Mouse (Mus musculus) lung, postnatal 0 days (tissue): ENCODE measurements around the gene Cdyl. TPM values are rescaled to one million over a fixed set of nuclear protein-coding genes. Genes with fewer than 3 reads are reported as not detected.
A peak's percentile ranks its signal among the peaks of the same experiment; 100 is the strongest.

Source experiments
- ATAC-seq: fragments of 200-750 bp; cut with Nextera tagmentation; 2 replicates; pipeline ENCODE4 v1.8.0; 2017; ENCODE audit warnings: moderate library complexity
- DNase-seq: peaks from one replicate; pipeline ENCODE4 v3.0.0-alpha.2; 2016; ENCODE audit warnings: low spot score
- H3K27ac ChIP-seq: fragments of 300-500 bp; sonication (generic); 2 replicates; pipeline ENCODE4 v1.5.1; 2014; ENCODE audit warnings: antibody characterized with exemption, mild to moderate bottlenecking, low read length, mixed read lengths
- H3K27me3 ChIP-seq: fragments of 300-500 bp; sonication (generic); replicated peaks from 2 replicates; pipeline ENCODE4 v1.6.1; 2014; ENCODE audit warnings: low read length, mixed read lengths; ENCODE audit not compliant: insufficient read depth
- H3K36me3 ChIP-seq: fragments of 300-500 bp; sonication (generic); 2 replicates; pipeline ENCODE4 v1.6.1; 2014; ENCODE audit warnings: low read length, mixed read lengths; ENCODE audit not compliant: insufficient read depth
- H3K4me1 ChIP-seq: fragments of 300-500 bp; sonication (generic); 2 replicates; pipeline ENCODE4 v1.6.1; 2014; ENCODE audit warnings: antibody characterized with exemption, low read depth, low read length, mixed read lengths; ENCODE audit not compliant: insufficient read depth
- H3K4me2 ChIP-seq: fragments of 300-500 bp; sonication (generic); replicated peaks from 2 replicates; pipeline ENCODE4 v1.6.1; 2014; ENCODE audit warnings: low read depth, mild to moderate bottlenecking, low read length, moderate library complexity, mixed read lengths
- H3K4me3 ChIP-seq: fragments of 300-500 bp; sonication (generic); 2 replicates; pipeline ENCODE4 v1.5.1; 2014; ENCODE audit warnings: low read depth, low read length
- H3K9ac ChIP-seq: fragments of 300-500 bp; sonication (generic); replicated peaks from 2 replicates; pipeline ENCODE4 v1.6.1; 2014; ENCODE audit warnings: low read depth, mild to moderate bottlenecking
- H3K9me3 ChIP-seq: fragments of 300-500 bp; sonication (generic); 2 replicates; pipeline ENCODE4 v1.6.1; 2016; ENCODE audit warnings: low read length, mixed read lengths
- CTCF ChIP-seq: IDR thresholded peaks from 2 replicates; pipeline ENCODE4 v1.5.1; 2016; ENCODE audit warnings: antibody characterized with exemption, mild to moderate bottlenecking
- EP300 ChIP-seq: IDR thresholded peaks from 2 replicates; pipeline ENCODE4 v1.6.1; 2016; ENCODE audit warnings: antibody characterized with exemption, mild to moderate bottlenecking, control low read depth
- WGBS: fragments of 180-500 bp; shearing (Covaris S2); extraction: QIAGEN DNeasy Blood & Tissue Kit; methylation state at CpG from one replicate; pipeline ENCODE4 v1.1.7; 2014; 5-methylcytosine and 5-hydroxymethylcytosine counted together
- polyA plus RNA-seq: library from polyadenylated mRNA; unstranded; fragments of >200 nt; fragmentation: Nextera tagmentation; extraction: Ambion mirVana; gene quantifications from 2 replicates; pipeline ENCODE4 v1.2.1, GENCODE M21; 2015

Gene Cdyl
- polyA plus RNA-seq, 1 experiment from 2014 or later, result 9.4 TPM

- H3K27me3 ChIP-seq, result no peaks in the 10 kb centered on the region
- ATAC-seq (peak; percentile 100), DNase-seq (peak; percentile 98)
- no peaks in the 10 kb centered on the region for H3K36me3 ChIP-seq
- H3K4me1 ChIP-seq, result no peaks in the 10 kb centered on the region
- no peaks in the 10 kb centered on the region for H3K9me3 ChIP-seq
- no peak within 1 kb of the TSS for H3K27ac ChIP-seq
- H3K9ac ChIP-seq, result peak within 1 kb of the TSS; percentile 35; the same call in 1 of the 2 replicates
- H3K4me3 ChIP-seq, result peak within 1 kb of the TSS; percentile 55
- WGBS, result 0% methylated on average over 35 of the region's 35 CpGs
- peak within 1 kb of the TSS; percentile 73 for H3K4me2 ChIP-seq
- no peak for TF ChIP-seq CTCF
- no peak for TF ChIP-seq EP300
Measured at GRCm38 (mm10) chr13:35905879-35906481, 246.3 kb downstream of the Cdyl start, which contains the start of gene Rpp40. TSS of gene Rpp40 (minus strand) at chr13:35906359.

- ATAC-seq, result no peak
- no peak overlapping the region for H3K27ac ChIP-seq
- H3K9me3 ChIP-seq, result no peaks in the 10 kb centered on the region
- no peaks in the 10 kb centered on the region for H3K27me3 ChIP-seq
- DNase-seq, result no peak
- TF ChIP-seq EP300 (no peak), CTCF (no peak)
- H3K4me1 ChIP-seq, result no peaks in the 10 kb centered on the region
- no peaks in the 10 kb centered on the region for H3K36me3 ChIP-seq
- H3K9ac ChIP-seq, result no peak overlapping the region
- no peak overlapping the region for H3K4me3 ChIP-seq
- no peak overlapping the region for H3K4me2 ChIP-seq
- 86% methylated on average over 1 of the region's 1 CpGs for WGBS
Measured at GRCm38 (mm10) chr13:35911476-35911875, 251.8 kb downstream of the Cdyl start.

Other genes starting within 250 kb of the Cdyl start
- 4.2 and 6.5 TPM in 2 replicates for gene Rpp40, start 246.5 kb downstream of the Cdyl start, polyA plus RNA-seq